Mouse (Mus musculus): ENCODE data around the gene Slco1c1. TPM values are rescaled to one million over a fixed set of nuclear protein-coding genes. Genes with fewer than 3 reads are reported as not detected.

Gene Slco1c1
- polyA plus RNA-seq, 1 experiment: 0.04 TPM

DNA sequence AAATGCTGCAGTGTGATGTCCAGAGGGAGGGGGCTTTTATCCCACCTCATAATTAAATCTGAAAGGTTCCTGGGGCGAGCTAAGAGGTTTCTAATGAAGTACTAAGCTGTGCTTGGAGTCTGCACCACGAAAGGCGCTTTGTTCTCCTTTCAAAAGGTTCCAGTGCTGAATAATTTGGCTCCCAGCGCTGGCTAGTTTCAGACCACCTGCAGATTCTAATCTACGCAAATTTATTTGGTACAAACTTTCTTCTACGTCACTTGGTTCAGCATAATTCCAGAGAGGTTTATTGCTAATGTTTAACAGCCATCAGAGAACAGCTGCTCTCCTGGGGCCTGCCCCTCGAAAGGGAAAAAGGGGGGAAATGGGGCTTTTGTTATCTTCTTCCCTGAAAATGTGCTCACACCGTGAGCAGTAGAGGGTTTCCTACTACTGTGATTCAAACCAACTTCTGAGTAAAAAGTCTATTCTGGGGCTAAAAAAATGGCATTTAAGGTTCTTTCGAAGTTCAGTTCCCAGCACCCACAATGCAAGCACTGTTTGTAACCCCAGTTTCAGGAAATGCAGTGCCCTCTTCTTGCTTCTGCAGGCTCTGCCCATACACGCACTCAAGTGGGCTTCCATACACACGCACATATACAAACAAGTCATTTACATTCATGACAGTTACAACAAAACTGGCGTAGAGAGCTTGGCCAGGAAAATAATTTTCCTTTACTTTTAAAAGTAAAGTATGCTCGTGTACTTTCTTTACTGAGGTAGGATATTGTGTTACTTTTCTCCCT lies 28.3 kb upstream of the Slco1c1 start:
- no peak for DNase-seq
- no peaks in the 10 kb centered on the region for H3K27me3 ChIP-seq (ENCODE audit: control insufficient read depth, insufficient read depth, low read length)
- TF ChIP-seq POLR2A (IDR thresholded peaks at IDR 0.05; ENCODE audit: control insufficient read depth, extremely low read depth, insufficient read depth, low read length, poor library complexity): no peak
- TF ChIP-seq CTCF (IDR thresholded peaks at IDR 0.05; ENCODE audit: borderline replicate concordance, control insufficient read depth, extremely low read depth, insufficient read depth, low read length, poor library complexity): no peak
- H3K4me1 ChIP-seq (replicated peaks; ENCODE audit: control insufficient read depth, insufficient read depth, low read length): no peaks in the 10 kb centered on the region
- no peak overlapping the region for H3K27ac ChIP-seq (ENCODE audit: control insufficient read depth, insufficient read depth, low read length)
- 75% methylated on average over 13 of the region's 13 CpGs for WGBS
- H3K36me3 ChIP-seq (ENCODE audit: control insufficient read depth, insufficient read depth, low read length): no peaks in the 10 kb centered on the region
- no peak overlapping the region for H3K4me3 ChIP-seq (ENCODE audit: control insufficient read depth, insufficient read depth, low read length)

DNA sequence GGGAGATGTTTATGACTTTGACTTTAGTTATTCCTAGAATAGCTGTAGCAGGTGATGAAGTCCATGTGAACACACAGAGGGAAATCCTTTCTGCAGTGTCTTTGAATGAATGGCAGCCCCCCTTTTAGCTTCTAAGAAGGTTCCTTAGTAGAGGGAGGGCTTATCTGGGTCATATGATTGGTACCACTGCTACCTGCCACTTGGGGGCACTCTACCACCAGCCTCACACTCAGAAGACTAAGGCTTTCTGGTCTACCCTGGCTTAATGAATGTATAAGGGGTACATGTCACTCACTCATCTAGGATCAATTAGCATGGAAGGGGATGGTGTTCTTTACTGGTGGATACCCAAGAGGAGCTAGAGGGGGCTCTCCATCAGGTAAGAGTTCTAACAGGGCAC lies 24.7 kb upstream of the Slco1c1 start:
- TF ChIP-seq POLR2A (IDR thresholded peaks at IDR 0.05; ENCODE audit: control insufficient read depth, extremely low read depth, insufficient read depth, low read length, poor library complexity) (no peak), CTCF (IDR thresholded peaks at IDR 0.05; ENCODE audit: borderline replicate concordance, control insufficient read depth, extremely low read depth, insufficient read depth, low read length, poor library complexity) (no peak)
- Histone ChIP-seq H3K27ac (ENCODE audit: control insufficient read depth, insufficient read depth, low read length) (no peak overlapping the region), H3K27me3 (ENCODE audit: control insufficient read depth, insufficient read depth, low read length) (no peaks in the 10 kb centered on the region), H3K4me1 (replicated peaks; ENCODE audit: control insufficient read depth, insufficient read depth, low read length) (no peaks in the 10 kb centered on the region), H3K4me3 (ENCODE audit: control insufficient read depth, insufficient read depth, low read length) (no peak overlapping the region), H3K36me3 (ENCODE audit: control insufficient read depth, insufficient read depth, low read length) (no peaks in the 10 kb centered on the region)
- DNase-seq: no peak

DNA sequence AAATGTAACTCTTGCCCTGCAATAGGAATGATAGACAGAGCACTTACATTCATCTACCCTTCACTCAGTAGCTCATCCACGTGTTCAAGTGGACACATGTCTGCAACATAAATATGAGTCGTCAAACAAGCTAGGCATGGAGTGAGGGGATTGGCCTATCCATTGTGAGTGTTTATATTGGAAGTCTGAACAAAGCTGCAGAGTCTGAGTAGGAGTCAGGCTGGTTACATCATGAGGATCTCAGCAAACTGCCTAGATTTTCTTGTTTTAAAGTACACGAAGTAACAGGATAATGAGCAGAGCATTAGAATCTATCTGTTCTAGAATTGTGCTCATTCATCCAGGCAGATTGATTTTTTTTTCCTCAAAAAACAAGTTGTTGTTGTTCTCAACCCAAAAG lies 23.0 kb upstream of the Slco1c1 start:
- Histone ChIP-seq H3K4me3 (ENCODE audit: control insufficient read depth, insufficient read depth, low read length) (no peak overlapping the region), H3K4me1 (replicated peaks; ENCODE audit: control insufficient read depth, insufficient read depth, low read length) (no peaks in the 10 kb centered on the region), H3K36me3 (ENCODE audit: control insufficient read depth, insufficient read depth, low read length) (no peaks in the 10 kb centered on the region), H3K27ac (ENCODE audit: control insufficient read depth, insufficient read depth, low read length) (no peak overlapping the region), H3K27me3 (ENCODE audit: control insufficient read depth, insufficient read depth, low read length) (no peaks in the 10 kb centered on the region)
- WGBS: 87% methylated on average over 3 of the region's 3 CpGs
- no peak for DNase-seq
- TF ChIP-seq POLR2A (IDR thresholded peaks at IDR 0.05; ENCODE audit: control insufficient read depth, extremely low read depth, insufficient read depth, low read length, poor library complexity) (no peak), CTCF (IDR thresholded peaks at IDR 0.05; ENCODE audit: borderline replicate concordance, control insufficient read depth, extremely low read depth, insufficient read depth, low read length, poor library complexity) (no peak)

- no peak for DNase-seq
- whole genome bisulfite sequencing: 91% methylated on average over 2 of the region's 2 CpGs
- TF ChIP-seq CTCF (IDR thresholded peaks at IDR 0.05; ENCODE audit: borderline replicate concordance, control insufficient read depth, extremely low read depth, insufficient read depth, low read length, poor library complexity) (no peak), POLR2A (IDR thresholded peaks at IDR 0.05; ENCODE audit: control insufficient read depth, extremely low read depth, insufficient read depth, low read length, poor library complexity) (no peak)
- H3K27me3 ChIP-seq (ENCODE audit: control insufficient read depth, insufficient read depth, low read length): no peaks in the 10 kb centered on the region
- no peak overlapping the region for H3K4me3 ChIP-seq (ENCODE audit: control insufficient read depth, insufficient read depth, low read length)
- H3K36me3 ChIP-seq (ENCODE audit: control insufficient read depth, insufficient read depth, low read length): no peaks in the 10 kb centered on the region
- H3K27ac ChIP-seq (ENCODE audit: control insufficient read depth, insufficient read depth, low read length): no peak overlapping the region
- H3K4me1 ChIP-seq (replicated peaks; ENCODE audit: control insufficient read depth, insufficient read depth, low read length): no peaks in the 10 kb centered on the region
These were observed 1.6 kb upstream of the Slco1c1 start for GRCm38 (mm10) chr6:141522541-141522940.

- 96% methylated on average over 1 of the region's 1 CpGs for WGBS
- no peak overlapping the region for H3K4me3 ChIP-seq (ENCODE audit: control insufficient read depth, insufficient read depth, low read length)
- no peak for DNase-seq
- H3K36me3 ChIP-seq (ENCODE audit: control insufficient read depth, insufficient read depth, low read length): no peaks in the 10 kb centered on the region
- H3K4me1 ChIP-seq (replicated peaks; ENCODE audit: control insufficient read depth, insufficient read depth, low read length): no peaks in the 10 kb centered on the region
- no peaks in the 10 kb centered on the region for H3K27me3 ChIP-seq (ENCODE audit: control insufficient read depth, insufficient read depth, low read length)
- TF ChIP-seq CTCF (IDR thresholded peaks at IDR 0.05; ENCODE audit: borderline replicate concordance, control insufficient read depth, extremely low read depth, insufficient read depth, low read length, poor library complexity) (no peak), POLR2A (IDR thresholded peaks at IDR 0.05; ENCODE audit: control insufficient read depth, extremely low read depth, insufficient read depth, low read length, poor library complexity) (no peak)
- H3K27ac ChIP-seq (ENCODE audit: control insufficient read depth, insufficient read depth, low read length): no peak overlapping the region
These were observed 1.6 kb downstream of the Slco1c1 start for GRCm38 (mm10) chr6:141525787-141526186.

GRCm38 (mm10) chr6:141530865-141531264 lies 6.7 kb downstream of the Slco1c1 start:
- Histone ChIP-seq H3K4me3 (ENCODE audit: control insufficient read depth, insufficient read depth, low read length) (no peak overlapping the region), H3K27ac (ENCODE audit: control insufficient read depth, insufficient read depth, low read length) (no peak overlapping the region), H3K27me3 (ENCODE audit: control insufficient read depth, insufficient read depth, low read length) (no peaks in the 10 kb centered on the region), H3K4me1 (replicated peaks; ENCODE audit: control insufficient read depth, insufficient read depth, low read length) (no peaks in the 10 kb centered on the region), H3K36me3 (ENCODE audit: control insufficient read depth, insufficient read depth, low read length) (no peaks in the 10 kb centered on the region)
- TF ChIP-seq CTCF (IDR thresholded peaks at IDR 0.05; ENCODE audit: borderline replicate concordance, control insufficient read depth, extremely low read depth, insufficient read depth, low read length, poor library complexity): no peak
- DNase-seq: no peak
- 84% methylated on average over 6 of the region's 6 CpGs for WGBS

DNA sequence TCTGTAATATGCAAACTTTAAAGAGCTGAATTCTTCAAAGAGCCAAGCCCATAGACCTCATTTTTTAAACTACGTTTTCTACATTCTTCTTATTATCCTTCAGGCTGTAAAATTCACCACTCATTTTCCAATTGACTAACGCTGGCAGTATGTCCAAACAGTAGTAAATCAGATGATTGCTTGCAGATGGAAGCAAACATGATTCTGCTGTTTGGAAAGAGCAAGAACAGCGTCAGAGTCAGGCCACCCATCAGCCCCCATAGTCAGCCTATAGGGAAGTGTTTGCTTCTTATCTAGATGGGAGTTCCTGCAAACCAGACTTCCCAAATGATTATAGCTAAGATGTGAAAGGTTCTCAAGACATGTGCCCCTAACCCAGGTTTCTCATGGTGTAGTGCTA lies 13.1 kb downstream of the Slco1c1 start:
- H3K4me3 ChIP-seq (ENCODE audit: control insufficient read depth, insufficient read depth, low read length): no peak overlapping the region
- WGBS: 56% methylated on average over 3 of the region's 3 CpGs

More for the DNA sequence above, 13.1 kb downstream of the Slco1c1 start:
- Histone ChIP-seq H3K27me3 (ENCODE audit: control insufficient read depth, insufficient read depth, low read length) (no peaks in the 10 kb centered on the region), H3K27ac (ENCODE audit: control insufficient read depth, insufficient read depth, low read length) (no peak overlapping the region), H3K4me1 (replicated peaks; ENCODE audit: control insufficient read depth, insufficient read depth, low read length) (no peaks in the 10 kb centered on the region), H3K36me3 (ENCODE audit: control insufficient read depth, insufficient read depth, low read length) (no peaks in the 10 kb centered on the region)
- no peak for DNase-seq
- TF ChIP-seq CTCF (IDR thresholded peaks at IDR 0.05; ENCODE audit: borderline replicate concordance, control insufficient read depth, extremely low read depth, insufficient read depth, low read length, poor library complexity) (no peak), POLR2A (IDR thresholded peaks at IDR 0.05; ENCODE audit: control insufficient read depth, extremely low read depth, insufficient read depth, low read length, poor library complexity) (no peak)

Data from thymus, adult 2 months (tissue).